Mouse (Mus musculus) layer of hippocampus, adult 2 months (tissue): ENCODE data around the gene Elovl5. TPM values are rescaled to one million over a fixed set of nuclear protein-coding genes. Genes with fewer than 3 reads are reported as not detected.

Experiments used
- DNase-seq, 2 experiments: peaks; one replicate each; pipeline ENCODE4 v3.0.0; 2022; ENCODE audit warnings: low spot score in 2 of 2
- H3K27ac ChIP-seq: fragments of 200-600 bp; 2 replicates; pipeline ENCODE4 v1.8.1; 2022
- H3K4me3 ChIP-seq: fragments of 200-600 bp; 2 replicates; pipeline ENCODE4 v1.8.1; 2022; ENCODE audit warnings: mild to moderate bottlenecking
- CTCF ChIP-seq: fragments of 200-600 bp; conservative IDR thresholded peaks from 2 replicates; pipeline ENCODE4 v1.8.1; 2022; ENCODE audit warnings: antibody characterized with exemption, mild to moderate bottlenecking, moderate library complexity
- long read RNA-seq, 2 experiments: library from polyadenylated mRNA; stranded (forward); transcript quantifications; one replicate each; pipeline ENCODE4 v2.0.0; 2021; ENCODE audit warnings: borderline mapping rate in 2 of 2
- total RNA-seq, 2 experiments: library from RNA; stranded (reverse); gene quantifications; 2 replicates each; pipeline ENCODE4 v1.2.3; 2021

Gene Elovl5
- total RNA-seq = 10 to 100 TPM; 60.4 to 67.3 TPM
- long read RNA-seq, experiment 1, transcript Elovl5-201 (8 exons, 2,782 nt) = major isoform, 24 of 37 reads
- long read RNA-seq, experiment 1, partial matches to known transcripts = 10 of 37 reads
- long read RNA-seq, experiment 1, other reads (novel, unspliced or antisense) = 3 of 37 reads
- long read RNA-seq, experiment 2, transcript Elovl5-201 (8 exons, 2,782 nt) = major isoform, 45 of 64 reads
- long read RNA-seq, experiment 2, partial matches to known transcripts = 16 of 64 reads
- long read RNA-seq, experiment 2, other reads (novel, unspliced or antisense) = 3 of 64 reads

- peak within 1 kb of the TSS; percentile 83 for H3K4me3 ChIP-seq
- peak within 1 kb of the TSS; percentile 95 for H3K27ac ChIP-seq
- DNase-seq = peak; percentile 97 to 98
- no peak; the same call in 1 of the 2 replicates for TF ChIP-seq CTCF
These were observed at the start of gene Elovl5 for GRCm38 (mm10) chr9:77917074-77917621. Elovl5 (plus strand) TSS chr9:77917364.

- no peak for DNase-seq
- TF ChIP-seq CTCF = no peak
These were observed 25.7 kb upstream of the Elovl5 start for GRCm38 (mm10) chr9:77891501-77891900.

DNA sequence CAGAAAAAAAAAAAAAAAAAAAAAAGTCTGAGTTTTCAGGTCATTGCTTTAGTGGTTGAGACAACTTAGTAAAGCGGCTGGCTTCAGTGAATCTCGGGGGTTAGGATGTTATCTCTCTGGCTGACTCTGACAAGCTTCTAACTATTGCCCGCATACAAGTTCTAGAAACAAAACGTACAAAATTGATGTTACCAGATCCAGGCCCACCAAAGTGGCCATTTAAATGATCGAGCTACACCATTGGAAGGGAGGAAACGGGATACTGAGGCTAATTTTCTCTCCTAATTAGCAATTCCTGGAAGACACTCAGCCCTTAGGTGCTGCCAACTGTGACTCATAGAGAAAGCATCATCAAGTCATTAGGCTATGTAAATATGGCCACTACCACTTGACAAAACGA is 18.6 kb upstream of the Elovl5 start:
- no peak for TF ChIP-seq CTCF
- no peak overlapping the region for H3K4me3 ChIP-seq
- no peak for DNase-seq
- H3K27ac ChIP-seq = no peak overlapping the region

More at GRCm38 (mm10) chr9:77891501-77891900, 25.7 kb upstream of the Elovl5 start:
- H3K4me3 ChIP-seq = no peak overlapping the region
- H3K27ac ChIP-seq = no peak overlapping the region

DNA sequence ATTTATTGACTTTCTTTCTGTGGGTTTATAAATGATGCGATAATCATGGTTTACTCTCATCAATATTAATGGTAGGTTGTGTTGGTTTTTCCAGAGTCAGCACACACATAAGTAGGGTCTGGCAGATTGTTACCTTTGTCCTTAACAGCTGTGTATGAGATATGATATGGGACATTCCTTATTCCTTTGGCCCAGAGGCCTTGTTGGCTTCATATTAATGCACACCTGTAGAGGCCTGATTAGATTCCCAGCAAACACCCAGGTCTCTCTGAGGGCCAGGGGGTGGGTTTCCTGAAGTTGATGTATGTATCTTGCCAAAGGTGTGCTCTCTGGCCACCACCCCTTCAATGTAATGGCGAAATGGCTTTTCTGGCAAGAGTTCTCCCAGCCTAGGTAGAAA is 13.0 kb upstream of the Elovl5 start:
- no peak for TF ChIP-seq CTCF
- no peak for DNase-seq
- Histone ChIP-seq H3K27ac (no peak overlapping the region), H3K4me3 (no peak overlapping the region)

DNA sequence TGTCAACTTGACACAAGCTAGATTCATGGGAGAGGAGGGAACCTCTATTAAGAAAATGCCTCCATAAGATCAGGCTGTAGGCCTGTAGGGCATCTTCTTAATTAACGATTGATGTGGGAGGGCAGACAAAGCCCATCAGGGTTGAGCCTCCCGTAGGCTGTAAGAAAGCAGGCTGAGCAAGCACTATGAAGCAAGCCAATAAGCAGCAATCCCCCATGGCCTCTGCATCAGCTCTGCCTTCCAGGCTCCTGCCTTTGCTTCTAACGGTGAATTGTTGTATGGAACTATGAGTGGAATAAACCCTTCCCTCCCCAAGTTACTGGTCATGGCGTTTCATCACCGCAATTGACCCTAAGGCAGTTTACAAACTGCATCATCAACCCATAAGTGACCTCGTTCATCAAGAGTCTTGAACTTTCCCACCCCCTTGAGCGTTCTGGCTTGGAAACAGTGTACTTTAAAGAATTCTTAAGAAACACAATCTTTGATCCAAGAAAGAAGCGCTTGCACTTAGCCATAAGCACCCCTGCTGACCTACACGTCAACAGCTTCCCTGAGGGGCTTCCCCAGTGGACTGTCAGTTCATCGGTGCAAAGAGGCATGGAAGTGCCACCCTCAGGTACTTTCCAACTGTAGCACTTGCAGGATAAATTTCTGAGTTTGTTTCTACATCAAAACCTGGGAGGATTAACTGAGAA is 7.4 kb upstream of the Elovl5 start:
- no peak for TF ChIP-seq CTCF
- peak overlapping the region; percentile 87 for H3K4me3 ChIP-seq
- peak overlapping the region; percentile 98 for H3K27ac ChIP-seq

GRCm38 (mm10) chr9:77910270-77911240 is 6.6 kb upstream of the Elovl5 start:
- peak; percentile 79 to 82 for DNase-seq

More for the DNA sequence above, 7.4 kb upstream of the Elovl5 start:
- DNase-seq = no peak

GRCm38 (mm10) chr9:77911508-77912229 is 5.5 kb upstream of the Elovl5 start:
- no peak for TF ChIP-seq CTCF
- Histone ChIP-seq H3K27ac (peak overlapping the region; percentile 98), H3K4me3 (peak overlapping the region; percentile 87)
- DNase-seq = no peak

More at GRCm38 (mm10) chr9:77910270-77911240, 6.6 kb upstream of the Elovl5 start:
- H3K27ac ChIP-seq = peak overlapping the region; percentile 98
- TF ChIP-seq CTCF = no peak
- H3K4me3 ChIP-seq = peak overlapping the region; percentile 87

- Histone ChIP-seq H3K4me3 (no peak overlapping the region), H3K27ac (peak overlapping the region; percentile 18; the same call in 1 of the 2 replicates)
- no peak for TF ChIP-seq CTCF
- no peak for DNase-seq
These were observed 4.9 kb upstream of the Elovl5 start for GRCm38 (mm10) chr9:77912246-77912645.

DNA sequence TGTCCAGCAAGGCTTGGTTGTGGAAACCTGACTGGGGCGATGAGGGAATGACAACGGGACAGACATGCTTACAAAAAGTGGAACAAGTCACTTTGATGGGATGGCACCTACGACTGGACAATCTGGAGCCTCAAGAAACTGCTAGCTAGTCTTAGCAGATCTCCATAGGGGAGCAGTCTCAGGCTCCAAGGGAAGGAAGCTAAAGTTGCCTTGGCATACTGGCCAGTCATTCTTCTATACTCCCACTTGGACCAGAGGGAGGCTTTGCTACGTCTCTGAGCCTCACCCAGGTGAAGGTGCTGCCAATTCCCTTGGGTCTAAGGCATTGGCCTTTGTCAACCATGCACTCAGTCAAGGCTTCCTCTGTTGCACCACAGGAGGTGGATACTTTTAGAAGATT is 2.5 kb upstream of the Elovl5 start:
- no peak for DNase-seq
- Histone ChIP-seq H3K27ac (no peak overlapping the region), H3K4me3 (no peak overlapping the region)
- no peak for TF ChIP-seq CTCF

DNA sequence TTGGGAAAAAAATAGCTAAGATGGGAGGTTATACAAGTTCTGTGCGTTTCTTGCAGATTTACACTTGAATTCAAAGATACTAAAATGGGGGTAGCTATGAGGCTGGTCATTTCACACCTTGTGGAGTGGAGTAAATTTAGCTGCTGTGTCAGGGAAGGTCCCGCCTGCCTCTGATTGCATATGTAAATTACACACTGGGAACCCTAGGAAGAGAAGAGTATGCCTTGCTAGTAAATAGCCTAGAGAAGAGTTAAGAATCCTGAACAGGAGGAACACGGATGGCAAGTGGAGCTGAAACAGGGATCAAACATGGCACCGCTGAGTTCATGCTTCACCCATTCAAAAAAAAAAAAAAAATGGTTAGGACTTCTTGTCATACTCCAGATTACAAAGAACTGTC is 1.4 kb upstream of the Elovl5 start:
- H3K27ac ChIP-seq = no peak overlapping the region
- DNase-seq = no peak
- no peak for TF ChIP-seq CTCF
- no peak overlapping the region for H3K4me3 ChIP-seq

DNA sequence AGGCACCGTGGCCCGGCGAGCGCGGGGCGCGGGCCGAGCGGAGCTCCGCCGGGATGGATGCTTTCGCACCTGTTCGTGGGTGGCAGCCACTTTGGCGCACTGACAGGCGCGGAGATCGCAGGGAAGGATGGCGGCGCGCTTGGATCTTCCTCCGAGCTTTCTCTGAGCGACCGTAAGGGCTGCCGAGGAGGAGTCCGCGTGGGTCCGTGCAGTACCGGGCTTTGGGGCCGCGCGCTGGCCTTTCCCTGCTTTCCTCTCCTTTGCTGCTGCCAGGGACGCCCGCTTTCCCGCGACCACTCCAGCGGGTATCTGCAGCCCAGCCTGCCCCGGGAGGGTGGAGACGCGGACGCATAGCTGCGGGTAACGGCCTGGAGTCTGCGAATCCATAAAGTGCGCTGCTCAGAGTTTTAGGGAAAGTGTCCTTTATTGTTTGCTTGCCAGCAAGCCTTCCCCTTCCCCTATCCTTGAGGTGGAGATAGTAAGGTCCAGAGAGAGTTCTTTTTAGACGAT is 513 bp downstream of the Elovl5 start:
- DNase-seq = no peak
- H3K27ac ChIP-seq = peak overlapping the region; percentile 95
- H3K4me3 ChIP-seq = peak overlapping the region; percentile 83
- TF ChIP-seq CTCF = no peak

DNA sequence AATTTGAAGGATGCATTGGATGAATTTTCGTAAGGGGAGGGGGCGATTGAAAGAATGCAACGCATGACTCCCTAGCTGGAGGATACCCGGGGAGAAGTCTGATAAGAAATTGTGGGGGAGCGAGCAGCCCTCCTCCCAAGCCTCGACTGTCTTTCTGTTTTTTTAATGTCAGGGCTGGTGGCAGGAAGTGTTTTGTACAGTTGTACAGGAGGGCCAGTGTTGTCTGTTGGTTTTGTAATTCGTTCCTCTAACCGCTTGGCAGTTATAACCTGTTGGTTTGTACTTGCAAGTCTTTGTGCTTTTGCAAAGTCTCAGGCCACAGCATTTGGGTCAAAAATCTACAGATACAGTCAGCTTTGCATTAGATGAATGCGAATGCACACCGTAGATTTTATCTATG is 1.0 kb downstream of the Elovl5 start:
- TF ChIP-seq CTCF = no peak
- H3K27ac ChIP-seq = peak overlapping the region; percentile 95
- DNase-seq = no peak
- H3K4me3 ChIP-seq = peak overlapping the region; percentile 83
